Mouse (Mus musculus): ENCODE measurements around the gene Olfr44.

- TF ChIP-seq CTCF (IDR thresholded peaks at IDR 0.05; ENCODE audit: low read depth, low read length) = no peak
- TF ChIP-seq POLR2A (IDR thresholded peaks at IDR 0.05; ENCODE audit: extremely low read depth, insufficient read depth, low read length) = no peak
Measured at GRCm38 (mm10) chr9:39515531-39515930, 21.7 kb upstream of the Olfr44 start, which contains the start of gene Olfr957.
